Mouse (Mus musculus): Measurements from ENCODE around the gene Cd46.

DNA sequence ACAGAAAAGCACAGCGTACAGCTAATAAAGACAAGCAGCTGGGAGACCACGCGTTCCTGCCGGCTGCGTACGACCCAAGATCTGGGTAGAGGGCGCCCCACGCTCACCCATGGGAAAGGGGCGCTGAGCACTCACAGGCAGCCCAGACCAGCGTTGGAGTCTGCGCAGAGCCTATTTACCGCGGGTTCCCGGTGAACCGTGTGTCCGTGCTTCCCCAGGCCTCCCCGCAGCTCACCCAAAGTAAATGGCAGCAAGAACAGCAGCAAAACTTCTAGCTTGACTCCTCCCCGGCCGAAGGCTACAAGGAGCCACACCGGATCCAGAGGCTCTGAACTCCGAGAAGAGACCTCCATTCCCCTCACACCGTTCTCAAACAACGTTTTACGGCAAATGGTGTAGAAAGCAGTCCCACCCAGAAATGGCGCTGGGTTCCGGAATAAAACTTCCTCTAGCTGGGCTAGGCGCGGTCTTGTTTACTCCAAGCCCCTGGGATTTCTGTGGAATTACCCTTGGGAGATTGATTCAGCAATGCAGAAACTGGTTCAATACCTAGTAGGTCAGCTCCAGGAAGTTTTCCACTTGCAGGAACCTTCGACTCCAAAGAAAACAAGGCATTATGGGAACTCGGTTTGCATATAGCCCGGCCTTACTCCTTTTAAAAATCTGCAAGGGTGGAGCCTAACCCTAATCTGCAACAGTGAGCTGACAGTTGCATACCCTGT is 39.1 kb upstream of the Cd46 start, which contains the start of gene Cr1l:
- TF ChIP-seq POLR2A (IDR thresholded peaks at IDR 0.05; ENCODE audit: borderline replicate concordance, extremely low read depth, low read depth, low read length) = peak; percentile 90; the same call in 1 of the 2 replicates
- peak; percentile 42; the same call in 1 of the 2 replicates for TF ChIP-seq CTCF (IDR thresholded peaks at IDR 0.05; ENCODE audit: insufficient read depth, low read length)
